In the genomic region with DNA sequence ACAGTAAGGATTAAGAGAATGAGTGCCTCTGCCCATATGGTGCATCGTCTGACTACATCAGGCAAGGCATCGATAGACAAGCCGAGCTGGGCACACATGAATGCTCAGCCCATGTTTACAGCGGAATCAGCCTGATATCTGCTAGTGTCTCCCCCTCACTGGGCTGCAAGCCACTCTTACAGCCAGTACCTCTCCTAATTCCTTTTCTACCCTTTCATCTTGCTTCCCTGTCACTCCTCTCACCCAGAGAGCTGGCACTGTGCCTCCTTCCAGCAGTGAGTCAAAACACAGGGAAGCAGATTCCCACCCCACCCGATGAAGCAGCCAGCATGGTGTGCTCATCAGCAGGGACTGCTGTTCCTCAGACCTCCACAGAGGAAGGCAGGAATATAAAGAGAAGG, we compare ENCODE assay signal across 9 mouse cellular contexts.
A peak's percentile ranks its signal among the peaks of the same experiment; 100 is the strongest.
DNase-seq lines count a peak whose midpoint lies in the region; ATAC-seq and TF ChIP-seq lines count a peak whose summit lies in the region.
"Had no signal": no experiment of that assay in that cellular context is flagged by ENCODE, and none has a peak within 500 bp of the region (broad histone marks: within the 10 kb centered on the region; RNA-seq: fewer than 3 reads in every experiment).

No protein-coding gene starts in this region.

- TF ChIP-seq CTCF in cerebellum, adult 2 months (IDR thresholded peaks at IDR 0.05; ENCODE audit: borderline replicate concordance, insufficient read depth, low read depth, low read length): no peak

- H3K9me3 ChIP-seq in forebrain, embryonic 13.5 days (replicated peaks): no peaks in the 10 kb centered on the region
- no peaks in the 10 kb centered on the region for H3K9me3 ChIP-seq in forebrain, embryonic 10.5 days
- H3K9me3 ChIP-seq in hindbrain, embryonic 16.5 days (ENCODE audit: control insufficient read depth, low read length): no peaks in the 10 kb centered on the region
- H3K9me3 ChIP-seq in midbrain, embryonic 15.5 days: no peaks in the 10 kb centered on the region
- no peaks in the 10 kb centered on the region for H3K9me3 ChIP-seq in intestine, embryonic 16.5 days (ENCODE audit: control insufficient read depth, low read length)

- peaks cover 8% of the 10 kb centered on the region; the same call in 1 of the 2 replicates for H3K4me1 ChIP-seq in forebrain, embryonic 13.5 days
- no peaks in the 10 kb centered on the region for H3K4me1 ChIP-seq in forebrain, embryonic 10.5 days
- peaks cover 6% of the 10 kb centered on the region; the same call in 1 of the 2 replicates for H3K4me1 ChIP-seq in cerebellum, adult 2 months (ENCODE audit: control insufficient read depth, insufficient read depth, low read length)
- H3K4me1 ChIP-seq in hindbrain, embryonic 16.5 days (ENCODE audit: control insufficient read depth, insufficient read depth, low read depth, low read length): no peaks in the 10 kb centered on the region
- no peaks in the 10 kb centered on the region for H3K4me1 ChIP-seq in midbrain, embryonic 15.5 days
- no peaks in the 10 kb centered on the region for H3K4me1 ChIP-seq in intestine, embryonic 16.5 days (ENCODE audit: control insufficient read depth, insufficient read depth, low read length)

- H3K27me3 ChIP-seq in forebrain, embryonic 13.5 days: no peaks in the 10 kb centered on the region
- no peaks in the 10 kb centered on the region for H3K27me3 ChIP-seq in forebrain, embryonic 10.5 days (ENCODE audit: poor library complexity, severe bottlenecking)
- H3K27me3 ChIP-seq in cerebellum, adult 2 months (ENCODE audit: control insufficient read depth, insufficient read depth, low read length): no peaks in the 10 kb centered on the region
- no peaks in the 10 kb centered on the region for H3K27me3 ChIP-seq in hindbrain, embryonic 16.5 days (replicated peaks; ENCODE audit: control insufficient read depth, insufficient read depth, low read length)
- no peaks in the 10 kb centered on the region for H3K27me3 ChIP-seq in midbrain, embryonic 15.5 days (replicated peaks)
- H3K27me3 ChIP-seq in intestine, embryonic 16.5 days (replicated peaks; ENCODE audit: control insufficient read depth, insufficient read depth, low read length): no peaks in the 10 kb centered on the region

- H3K9ac ChIP-seq in forebrain, embryonic 13.5 days: no peak overlapping the region
- peak overlapping the region; percentile 2; the same call in 1 of the 2 replicates for H3K9ac ChIP-seq in hindbrain, embryonic 16.5 days (ENCODE audit: low read depth, low read length)
- no peak overlapping the region for H3K9ac ChIP-seq in midbrain, embryonic 15.5 days
- H3K9ac ChIP-seq in intestine, embryonic 16.5 days (ENCODE audit: low read depth, low read length): no peak overlapping the region

- H3K4me3 ChIP-seq in forebrain, embryonic 13.5 days: no peak overlapping the region
- H3K4me3 ChIP-seq in forebrain, embryonic 10.5 days: no peak overlapping the region
- H3K4me3 ChIP-seq in cerebellum, adult 2 months (replicated peaks; ENCODE audit: insufficient read depth, low read depth, low read length): no peak overlapping the region
- no peak overlapping the region for H3K4me3 ChIP-seq in hindbrain, embryonic 16.5 days (ENCODE audit: low read length)
- no peak overlapping the region for H3K4me3 ChIP-seq in midbrain, embryonic 15.5 days
- no peak overlapping the region for H3K4me3 ChIP-seq in intestine, embryonic 16.5 days (ENCODE audit: low read length)
- H3K4me3 ChIP-seq: myocyte had no signal

- DNase-seq in forebrain, embryonic 10.5 days (ENCODE audit: extremely low spot score, low spot score): no peak
- DNase-seq in cerebellum, adult 2 months: peak; percentile 38 to 41
- DNase-seq in thymus, postnatal 0 days (ENCODE audit: low spot score): no peak

- no peak overlapping the region for H3K27ac ChIP-seq in forebrain, embryonic 13.5 days
- no peak overlapping the region for H3K27ac ChIP-seq in forebrain, embryonic 10.5 days
- H3K27ac ChIP-seq in cerebellum, adult 2 months (ENCODE audit: insufficient read depth, low read length): no peak overlapping the region
- H3K27ac ChIP-seq in hindbrain, embryonic 16.5 days (ENCODE audit: low read depth, low read length): peak overlapping the region; percentile 55
- no peak overlapping the region for H3K27ac ChIP-seq in midbrain, embryonic 15.5 days
- H3K27ac ChIP-seq in intestine, embryonic 16.5 days (ENCODE audit: low read length): no peak overlapping the region

- WGBS in forebrain, embryonic 13.5 days: 59% methylated on average over 5 of the region's 5 CpGs
- WGBS in forebrain, embryonic 10.5 days: 93% methylated on average over 5 of the region's 5 CpGs
- WGBS in cerebellum, adult 2 months: 6% methylated on average over 5 of the region's 5 CpGs
- WGBS in hindbrain, embryonic 16.5 days: 43% methylated on average over 5 of the region's 5 CpGs
- 68% methylated on average over 5 of the region's 5 CpGs for WGBS in midbrain, embryonic 15.5 days
- WGBS in intestine, embryonic 16.5 days: 74% methylated on average over 5 of the region's 5 CpGs

- peak; percentile 89 for ATAC-seq in forebrain, embryonic 13.5 days
- peak; percentile 86 for ATAC-seq in hindbrain, embryonic 16.5 days
- peak; percentile 63 for ATAC-seq in midbrain, embryonic 15.5 days (replicated peaks)
- no peak for ATAC-seq in intestine, embryonic 16.5 days
- ATAC-seq in monocyte, adult 5-6 weeks (replicated peaks; ENCODE audit: insufficient number of reproducible peaks, low FRiP score, low TSS enrichment, poor library complexity, severe bottlenecking): no peak

- H3K4me2 ChIP-seq in forebrain, embryonic 13.5 days: no peak overlapping the region
- H3K4me2 ChIP-seq in hindbrain, embryonic 16.5 days (ENCODE audit: low read length): no peak overlapping the region
- H3K4me2 ChIP-seq in midbrain, embryonic 15.5 days: no peak overlapping the region
- no peak overlapping the region for H3K4me2 ChIP-seq in intestine, embryonic 16.5 days (ENCODE audit: low read depth, low read length)

- no peaks in the 10 kb centered on the region for H3K36me3 ChIP-seq in forebrain, embryonic 13.5 days (ENCODE audit: poor library complexity, severe bottlenecking)
- no peaks in the 10 kb centered on the region for H3K36me3 ChIP-seq in forebrain, embryonic 10.5 days (replicated peaks)
- H3K36me3 ChIP-seq in hindbrain, embryonic 16.5 days (ENCODE audit: control insufficient read depth, insufficient read depth, low read length): no peaks in the 10 kb centered on the region
- no peaks in the 10 kb centered on the region for H3K36me3 ChIP-seq in midbrain, embryonic 15.5 days (replicated peaks)
- H3K36me3 ChIP-seq in intestine, embryonic 16.5 days (ENCODE audit: control insufficient read depth, insufficient read depth, low read length): no peaks in the 10 kb centered on the region

- TF ChIP-seq POLR2A in cerebellum, adult 2 months (IDR thresholded peaks at IDR 0.05; ENCODE audit: borderline replicate concordance, insufficient read depth, low read length): no peak

Comparison
In these comparisons a context has a peak if more than half of its experiments do, and no peak if none do; other contexts are left out.
1. ATAC-seq: peak in forebrain, embryonic 13.5 days (single experiment), hindbrain, embryonic 16.5 days (single experiment) and midbrain, embryonic 15.5 days (single experiment); none in intestine, embryonic 16.5 days (single experiment) and monocyte, adult 5-6 weeks (single experiment).
2. DNase-seq: peak in cerebellum, adult 2 months (2 of 2); none in forebrain, embryonic 10.5 days (single experiment) and thymus, postnatal 0 days (single experiment).